Mouse (Mus musculus) R1 (cell line): ENCODE data around the gene Il24.
A peak's percentile ranks its signal among the peaks of the same experiment; 100 is the strongest.

Experiments used
- DNase-seq: peaks from one replicate; pipeline ENCODE4 v3.0.0-alpha.2; 2018; ENCODE audit warnings: low read depth, low spot score

The Il24 gene

GRCm38 (mm10) chr1:130887354-130887753 lies at the start of gene Il24:
Il24 (minus strand) TSS chr1:130887454.
- DNase-seq = no peak

- DNase-seq = no peak
These were observed 49.1 kb upstream of the Il24 start for GRCm38 (mm10) chr1:130936351-130936750.

GRCm38 (mm10) chr1:130926484-130926883 lies 39.2 kb upstream of the Il24 start:
- peak; percentile 23 for DNase-seq

- no peak for DNase-seq
These were observed 31.2 kb upstream of the Il24 start for GRCm38 (mm10) chr1:130918323-130918980.

GRCm38 (mm10) chr1:130911401-130912010 lies 24.3 kb upstream of the Il24 start, which contains the start of gene Il20:
Il20 (minus strand) TSS chr1:130911451.
- DNase-seq = no peak

GRCm38 (mm10) chr1:130902505-130902904 lies 15.3 kb upstream of the Il24 start:
- no peak for DNase-seq

GRCm38 (mm10) chr1:130894468-130894867 lies 7.2 kb upstream of the Il24 start:
- DNase-seq = no peak

GRCm38 (mm10) chr1:130893329-130894040 lies 6.2 kb upstream of the Il24 start:
- DNase-seq = no peak

GRCm38 (mm10) chr1:130892446-130892845 lies 5.2 kb upstream of the Il24 start:
- no peak for DNase-seq

- DNase-seq = no peak
These were observed 4.1 kb downstream of the Il24 start for GRCm38 (mm10) chr1:130883146-130883545.

- DNase-seq = no peak
These were observed 7.3 kb downstream of the Il24 start for GRCm38 (mm10) chr1:130879927-130880326.

GRCm38 (mm10) chr1:130877889-130878614 lies 9.2 kb downstream of the Il24 start:
- DNase-seq = peak; percentile 46

GRCm38 (mm10) chr1:130876931-130877509 lies 10.2 kb downstream of the Il24 start:
- peak; percentile 65 for DNase-seq

GRCm38 (mm10) chr1:130875910-130876309 lies 11.3 kb downstream of the Il24 start:
- peak; percentile 11 for DNase-seq

- peak; percentile 46 for DNase-seq
These were observed 12.1 kb downstream of the Il24 start for GRCm38 (mm10) chr1:130875139-130875538.

GRCm38 (mm10) chr1:130872912-130873311 lies 14.3 kb downstream of the Il24 start:
- DNase-seq = no peak

- no peak for DNase-seq
These were observed 21.6 kb downstream of the Il24 start, which contains the start of gene Fcmr for GRCm38 (mm10) chr1:130865541-130866221. Fcmr (plus strand) TSS chr1:130865669.

- no peak for DNase-seq
These were observed 22.5 kb downstream of the Il24 start for GRCm38 (mm10) chr1:130864741-130865140.

- no peak for DNase-seq
These were observed 23.0 kb downstream of the Il24 start for GRCm38 (mm10) chr1:130864238-130864637.

GRCm38 (mm10) chr1:130857456-130857855 lies 29.8 kb downstream of the Il24 start:
- no peak for DNase-seq

- no peak for DNase-seq
These were observed 31.5 kb downstream of the Il24 start for GRCm38 (mm10) chr1:130855723-130856122.
